Comparison of ENCODE assay signal across 18 mouse cellular contexts in genomic region chr14:48157835-48158234, GRCm38 (mm10).
"Had no signal": no experiment of that assay in that cellular context is flagged by ENCODE, and none has a peak within 500 bp of the region (broad histone marks: within the 10 kb centered on the region; RNA-seq: fewer than 3 reads in every experiment).

No protein-coding gene starts in this region.

- DNase-seq: kidney, adult 8-10 months; kidney, postnatal 36 days; layer of hippocampus, adult 9-11 months; layer of hippocampus, postnatal 36 days; lung, embryonic 14.5 days; lung, postnatal 14 days; midbrain, embryonic 14.5 days; right cerebral cortex, adult 18-20 months; right cerebral cortex, postnatal 4 days; spleen, adult 18-20 months; thymus, adult 18-20 months; thymus, postnatal 14 days had no signal

- H3K4me3 ChIP-seq: limb, embryonic 15.5 days; liver, embryonic 12.5 days; midbrain, embryonic 10.5 days; myocyte; neural tube, embryonic 15.5 days had no signal

- H3K36me3 ChIP-seq: liver, embryonic 12.5 days; neural tube, embryonic 15.5 days had no signal

- H3K4me2 ChIP-seq: limb, embryonic 15.5 days; liver, embryonic 12.5 days; lung, embryonic 14.5 days; neural tube, embryonic 15.5 days had no signal

- H3K27ac ChIP-seq: kidney, postnatal 0 days; limb, embryonic 15.5 days; liver, embryonic 12.5 days; neural tube, embryonic 15.5 days had no signal

- ATAC-seq: liver, embryonic 12.5 days had no signal

- H3K27me3 ChIP-seq: limb, embryonic 15.5 days; liver, embryonic 12.5 days; neural tube, embryonic 15.5 days had no signal

- H3K9me3 ChIP-seq: limb, embryonic 15.5 days; liver, embryonic 12.5 days; midbrain, embryonic 10.5 days; neural tube, embryonic 15.5 days had no signal

- H3K9ac ChIP-seq: limb, embryonic 15.5 days; liver, embryonic 12.5 days; lung, embryonic 14.5 days; neural tube, embryonic 15.5 days had no signal

- H3K4me1 ChIP-seq: liver, embryonic 12.5 days had no signal
